Mouse (Mus musculus) kidney, embryonic 14.5 days (tissue): Measurements from ENCODE around the gene Hivep3. TPM values are rescaled to one million over a fixed set of nuclear protein-coding genes. Genes with fewer than 3 reads are reported as not detected.

ENCODE experiments used
- ATAC-seq: fragments of 200-750 bp; cut with Nextera tagmentation; 2 replicates; pipeline ENCODE4 v1.8.0; 2017; ENCODE audit warnings: moderate number of reproducible peaks, mild to moderate bottlenecking, moderate TSS enrichment, moderate library complexity; ENCODE audit not compliant: low FRiP score, low TSS enrichment
- H3K27ac ChIP-seq: fragments of 300-500 bp; sonication (generic); 2 replicates; pipeline ENCODE4 v1.5.1; 2014; ENCODE audit warnings: low read depth, mild to moderate bottlenecking, low read length, moderate library complexity, mixed read lengths
- H3K27me3 ChIP-seq: fragments of 300-500 bp; sonication (generic); 2 replicates; pipeline ENCODE4 v1.6.1; 2014; ENCODE audit warnings: mild to moderate bottlenecking, low read length; ENCODE audit not compliant: control insufficient read depth, insufficient read depth
- H3K36me3 ChIP-seq: fragments of 300-500 bp; sonication (generic); 2 replicates; pipeline ENCODE4 v1.6.1; 2014; ENCODE audit warnings: low read length, mixed read lengths; ENCODE audit not compliant: control insufficient read depth, insufficient read depth
- H3K4me1 ChIP-seq: fragments of 300-500 bp; sonication (generic); 2 replicates; pipeline ENCODE4 v1.6.1; 2014; ENCODE audit warnings: low read length, mixed read lengths; ENCODE audit not compliant: control insufficient read depth, insufficient read depth
- H3K4me2 ChIP-seq: fragments of 300-500 bp; sonication (generic); replicated peaks from 2 replicates; pipeline ENCODE4 v1.6.1; 2014; ENCODE audit warnings: low read depth, mild to moderate bottlenecking, low read length
- H3K4me3 ChIP-seq: fragments of 300-500 bp; sonication (generic); 2 replicates; pipeline ENCODE4 v1.5.1; 2014; ENCODE audit warnings: mild to moderate bottlenecking, low read length
- H3K9ac ChIP-seq: fragments of 300-500 bp; sonication (generic); 2 replicates; pipeline ENCODE4 v1.6.1; 2014; ENCODE audit warnings: low read depth, mild to moderate bottlenecking, low read length, moderate library complexity
- H3K9me3 ChIP-seq: fragments of 300-500 bp; sonication (generic); 2 replicates; pipeline ENCODE4 v1.6.1; 2016; ENCODE audit warnings: low read length; ENCODE audit not compliant: control insufficient read depth
- WGBS: fragments of 180-500 bp; shearing (Covaris S2); extraction: QIAGEN DNeasy Blood & Tissue Kit; methylation state at CpG from one replicate; pipeline ENCODE4 v1.1.7; 2014; 5-methylcytosine and 5-hydroxymethylcytosine counted together
- polyA plus RNA-seq: library from polyadenylated mRNA; unstranded; fragments of >200 nt; fragmentation: Nextera tagmentation; extraction: Ambion mirVana; gene quantifications from 2 replicates; pipeline ENCODE4 v1.2.1, GENCODE M21; 2014

Hivep3 gene
- polyA plus RNA-seq, 1 experiment from 2014 or later = 6.3 TPM

DNA sequence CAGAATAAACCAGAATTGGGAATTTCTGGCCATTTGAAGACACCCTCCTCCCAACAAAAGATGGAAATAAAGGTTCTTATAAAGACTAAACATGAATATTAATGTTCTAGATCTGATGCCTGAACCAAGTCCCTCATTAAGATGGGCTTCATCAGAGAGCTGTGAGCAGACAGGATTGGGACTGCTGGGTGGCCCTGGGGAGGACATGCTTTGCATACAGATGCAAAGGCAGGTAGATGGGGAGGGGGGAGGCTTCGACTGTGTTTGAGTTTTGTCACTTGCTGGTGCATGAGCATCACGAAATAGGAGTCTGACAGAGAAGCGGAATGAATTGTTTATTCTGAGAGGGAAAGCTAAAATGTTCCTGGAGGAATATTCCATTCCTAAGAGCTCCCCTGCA, 12.1 kb upstream of the Hivep3 start:
- no peak for ATAC-seq
- Histone ChIP-seq H3K4me2 (no peak overlapping the region), H3K36me3 (no peaks in the 10 kb centered on the region), H3K27ac (no peak overlapping the region), H3K27me3 (no peaks in the 10 kb centered on the region), H3K4me3 (no peak overlapping the region), H3K4me1 (no peaks in the 10 kb centered on the region), H3K9ac (no peak overlapping the region), H3K9me3 (no peaks in the 10 kb centered on the region)
- 76% methylated on average over 3 of the region's 3 CpGs for WGBS

DNA sequence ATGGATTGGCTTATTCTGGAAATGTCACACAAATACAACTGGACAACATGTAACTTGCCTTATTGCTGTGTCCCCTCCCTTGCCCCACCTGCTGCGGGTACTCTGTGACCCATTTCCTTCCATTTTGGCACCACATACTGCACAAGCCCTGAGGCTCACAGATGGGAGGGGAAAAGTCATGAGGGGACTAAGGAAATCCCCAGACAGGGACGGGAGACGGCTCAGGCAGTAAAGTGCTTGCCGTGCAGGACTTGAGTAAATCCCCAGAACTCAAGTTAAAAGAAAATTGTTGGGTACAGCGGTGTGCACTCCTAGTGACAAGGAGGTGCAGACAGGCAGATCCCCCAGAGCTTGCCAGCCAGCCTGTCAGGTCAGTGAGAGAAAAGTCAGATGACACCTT, 7.5 kb upstream of the Hivep3 start:
- WGBS = 54% methylated on average over 5 of the region's 5 CpGs
- H3K27me3 ChIP-seq = no peaks in the 10 kb centered on the region
- H3K27ac ChIP-seq = no peak overlapping the region
- no peak overlapping the region for H3K4me2 ChIP-seq
- H3K4me1 ChIP-seq = no peaks in the 10 kb centered on the region
- H3K4me3 ChIP-seq = no peak overlapping the region
- no peaks in the 10 kb centered on the region for H3K9me3 ChIP-seq
- no peak for ATAC-seq
- no peaks in the 10 kb centered on the region for H3K36me3 ChIP-seq
- H3K9ac ChIP-seq = no peak overlapping the region

DNA sequence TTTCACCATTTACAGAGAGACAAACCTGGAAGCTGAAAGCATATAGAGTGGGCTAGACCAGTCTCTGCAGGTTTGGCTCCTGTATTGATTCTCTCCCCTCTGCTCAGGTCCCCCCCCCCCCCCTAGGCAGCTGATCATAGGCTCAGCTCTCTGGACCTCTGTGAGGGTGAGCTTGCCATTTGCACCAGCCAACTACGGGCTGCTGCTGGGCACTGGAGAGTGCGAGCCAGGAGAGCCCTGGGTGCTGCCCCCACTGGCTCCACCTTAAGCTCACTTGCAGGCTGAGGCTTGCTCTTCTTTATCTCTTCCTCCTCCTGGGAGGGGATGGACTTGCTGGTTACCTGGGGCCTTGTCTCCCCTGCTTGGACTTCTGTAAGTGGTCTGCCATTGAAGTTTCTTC, 5.7 kb upstream of the Hivep3 start:
- 88% methylated on average over 2 of the region's 2 CpGs for WGBS
- Histone ChIP-seq H3K4me3 (no peak overlapping the region), H3K4me2 (no peak overlapping the region), H3K36me3 (no peaks in the 10 kb centered on the region), H3K4me1 (no peaks in the 10 kb centered on the region), H3K9me3 (no peaks in the 10 kb centered on the region), H3K27ac (no peak overlapping the region), H3K9ac (no peak overlapping the region), H3K27me3 (no peaks in the 10 kb centered on the region)
- ATAC-seq = no peak

DNA sequence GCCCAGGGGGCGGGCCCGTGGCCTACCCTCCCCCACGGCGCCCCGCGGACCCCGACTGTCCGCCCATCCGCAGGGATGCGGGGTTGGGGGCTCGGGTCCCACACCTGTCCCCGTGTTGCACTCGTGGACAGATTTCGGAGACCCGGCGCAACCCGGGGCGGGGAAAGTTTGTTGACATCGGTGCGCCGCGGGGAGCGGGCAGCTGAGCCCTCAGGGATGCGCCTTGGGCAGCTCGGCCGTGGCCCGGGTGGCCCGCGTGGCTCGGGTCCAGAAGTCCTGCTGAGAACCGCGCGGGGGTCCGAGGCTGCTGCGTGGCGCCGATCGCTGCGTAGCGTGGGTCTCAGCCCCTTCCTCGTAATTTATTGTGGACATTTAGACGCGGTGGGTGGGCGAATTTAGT, 358 bp downstream of the Hivep3 start:
- Histone ChIP-seq H3K27me3 (no peaks in the 10 kb centered on the region; the same call in 1 of the 2 replicates), H3K36me3 (no peaks in the 10 kb centered on the region), H3K4me1 (peaks cover 6% of the 10 kb centered on the region; the same call in 1 of the 2 replicates), H3K4me2 (peak overlapping the region; percentile 96), H3K9ac (peak overlapping the region; percentile 61; the same call in 1 of the 2 replicates), H3K27ac (no peak overlapping the region), H3K9me3 (no peaks in the 10 kb centered on the region), H3K4me3 (peak overlapping the region; percentile 75)
- peak; percentile 45 for ATAC-seq
- under 1% methylated on average over 39 of the region's 44 CpGs for WGBS

DNA sequence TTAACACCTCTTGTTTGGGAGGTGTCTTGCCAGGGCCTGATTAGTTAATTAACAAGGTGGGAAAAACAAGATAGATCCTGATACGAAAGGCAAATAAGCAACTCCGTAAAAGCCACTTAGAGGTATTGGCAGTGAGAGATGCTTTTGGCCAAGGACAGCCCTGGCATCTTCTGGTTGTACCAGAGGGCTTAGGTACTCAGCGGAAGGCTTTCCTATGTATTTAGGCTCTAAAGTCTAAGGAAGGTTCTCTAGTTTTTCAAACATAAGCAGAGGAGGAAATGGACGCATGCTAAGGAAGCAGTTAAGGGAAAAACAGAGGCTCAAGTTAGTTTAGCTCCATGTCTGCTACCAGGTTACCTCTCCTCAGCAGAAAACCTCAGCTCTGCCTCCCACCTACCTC, 768 bp downstream of the Hivep3 start:
- Histone ChIP-seq H3K4me3 (peak overlapping the region; percentile 75), H3K4me2 (peak overlapping the region; percentile 96), H3K9me3 (no peaks in the 10 kb centered on the region), H3K9ac (no peak overlapping the region; the same call in 1 of the 2 replicates), H3K4me1 (peaks cover 6% of the 10 kb centered on the region; the same call in 1 of the 2 replicates), H3K27ac (no peak overlapping the region), H3K27me3 (no peaks in the 10 kb centered on the region; the same call in 1 of the 2 replicates), H3K36me3 (no peaks in the 10 kb centered on the region)
- WGBS = 25% methylated on average over 4 of the region's 4 CpGs
- no peak for ATAC-seq

DNA sequence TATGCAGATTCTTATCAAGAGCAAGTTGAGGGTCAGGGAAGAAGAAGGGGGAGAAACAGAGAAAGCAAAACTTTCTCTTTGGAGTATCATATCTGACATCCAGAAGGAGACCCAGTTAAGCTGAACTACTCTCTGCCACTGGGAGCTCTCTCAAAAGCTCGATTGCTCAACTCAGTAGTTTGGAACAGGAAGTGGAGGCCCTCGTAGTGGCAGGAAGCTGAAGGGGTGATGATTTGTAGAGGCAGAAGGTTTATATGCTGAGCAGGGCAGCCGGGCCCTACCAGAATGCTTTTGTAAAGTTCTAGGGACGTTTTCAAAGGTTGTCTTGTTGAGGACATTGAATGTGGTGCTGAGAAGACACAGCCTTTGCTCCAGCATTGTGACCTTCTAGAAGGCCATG, 5.1 kb downstream of the Hivep3 start:
- H3K36me3 ChIP-seq = no peaks in the 10 kb centered on the region
- H3K9ac ChIP-seq = no peak overlapping the region
- H3K4me3 ChIP-seq = no peak overlapping the region
- H3K4me1 ChIP-seq = peaks cover 6% of the 10 kb centered on the region; the same call in 1 of the 2 replicates
- WGBS = 13% methylated on average over 4 of the region's 4 CpGs
- no peak overlapping the region for H3K27ac ChIP-seq
- no peak overlapping the region for H3K4me2 ChIP-seq
- H3K9me3 ChIP-seq = no peaks in the 10 kb centered on the region
- H3K27me3 ChIP-seq = no peaks in the 10 kb centered on the region; the same call in 1 of the 2 replicates
- no peak for ATAC-seq

DNA sequence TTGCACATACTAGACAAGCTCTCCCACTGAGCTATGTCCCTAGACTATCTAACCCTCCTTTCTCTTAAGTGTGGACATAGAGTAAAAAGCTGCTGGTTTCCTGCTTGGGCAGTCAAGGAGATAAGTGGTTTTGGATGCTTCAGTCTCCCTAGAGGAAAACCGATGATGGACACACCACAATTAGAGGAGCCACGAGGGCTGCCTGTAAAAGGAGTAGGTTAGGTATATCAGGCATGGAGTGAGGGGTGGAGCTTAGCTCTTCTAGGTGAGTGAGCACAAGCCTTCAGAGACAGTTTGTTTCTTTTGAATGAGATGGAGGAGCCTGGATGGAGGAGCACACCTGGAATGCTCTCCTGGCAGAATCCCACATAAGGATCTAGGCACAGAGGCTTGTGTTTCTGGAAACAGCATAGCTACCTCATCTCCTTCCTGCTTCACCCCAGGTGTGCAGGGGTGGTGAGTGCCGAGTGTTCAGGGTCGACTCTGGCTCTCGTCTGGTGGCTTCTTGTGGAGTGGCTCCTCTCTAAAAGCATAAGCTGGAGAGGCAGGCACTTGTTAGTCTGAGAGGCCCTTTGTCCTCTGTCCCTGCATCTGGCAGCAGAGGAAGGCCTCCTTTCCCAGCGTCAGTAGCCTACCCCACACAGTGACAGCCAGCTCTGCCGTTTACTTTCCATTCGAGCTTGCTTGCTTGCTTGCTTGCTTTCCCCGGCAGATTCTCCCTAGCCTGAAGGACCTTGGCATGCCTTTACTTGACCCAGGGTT, 5.9 kb downstream of the Hivep3 start:
- H3K4me3 ChIP-seq = no peak overlapping the region
- no peaks in the 10 kb centered on the region for H3K9me3 ChIP-seq
- no peak overlapping the region for H3K4me2 ChIP-seq
- no peaks in the 10 kb centered on the region; the same call in 1 of the 2 replicates for H3K27me3 ChIP-seq
- H3K27ac ChIP-seq = no peak overlapping the region
- no peaks in the 10 kb centered on the region for H3K36me3 ChIP-seq
- peak; percentile 39 for ATAC-seq
- 42% methylated on average over 9 of the region's 9 CpGs for WGBS
- H3K4me1 ChIP-seq = peaks cover 6% of the 10 kb centered on the region; the same call in 1 of the 2 replicates
- H3K9ac ChIP-seq = no peak overlapping the region

DNA sequence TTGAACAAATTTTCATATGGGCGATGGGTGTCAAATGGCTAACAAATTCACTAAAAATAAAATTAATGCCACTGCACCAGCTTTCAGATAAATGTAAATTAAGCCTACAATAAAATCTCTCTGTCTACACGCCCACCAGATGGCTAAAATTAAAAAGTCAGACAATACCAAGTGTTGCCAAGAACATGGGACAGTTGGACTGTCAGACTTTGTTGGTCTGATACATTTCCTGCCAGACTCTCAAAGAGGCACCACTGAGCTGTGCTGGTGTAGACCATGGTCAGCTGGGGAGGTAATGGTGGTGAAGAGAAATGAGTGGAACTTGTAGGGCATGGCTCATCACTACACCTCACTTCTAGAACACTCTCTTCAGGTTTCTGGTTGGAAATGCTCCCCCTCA, 14.8 kb downstream of the Hivep3 start:
- no peak overlapping the region for H3K4me2 ChIP-seq
- H3K9ac ChIP-seq = no peak overlapping the region
- no peaks in the 10 kb centered on the region for H3K27me3 ChIP-seq
- H3K36me3 ChIP-seq = no peaks in the 10 kb centered on the region
- H3K9me3 ChIP-seq = no peaks in the 10 kb centered on the region
- no peak overlapping the region for H3K27ac ChIP-seq
- no peak overlapping the region for H3K4me3 ChIP-seq
- no peaks in the 10 kb centered on the region for H3K4me1 ChIP-seq
- ATAC-seq = no peak
- 90% methylated on average over 2 of the region's 2 CpGs for WGBS

DNA sequence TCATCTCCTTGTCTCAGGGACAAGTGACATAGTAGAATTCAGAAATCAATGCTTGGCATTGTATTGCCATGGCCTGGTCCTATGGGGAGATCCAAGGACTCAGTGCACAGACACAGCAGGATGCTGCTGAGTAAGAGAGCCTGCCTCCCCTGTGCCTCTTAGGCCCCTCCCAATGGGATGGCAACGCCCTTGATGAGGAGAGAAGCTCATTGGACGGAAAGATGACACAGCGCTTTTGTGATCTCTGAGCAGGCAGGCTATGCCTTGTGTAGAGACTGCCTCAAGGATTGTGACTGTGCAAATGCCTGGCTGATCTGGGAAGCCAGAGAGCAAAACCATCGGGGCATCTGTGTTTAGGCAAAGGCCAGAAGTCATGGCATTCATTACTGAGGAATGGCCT, 16.6 kb downstream of the Hivep3 start:
- no peak overlapping the region for H3K9ac ChIP-seq
- no peaks in the 10 kb centered on the region for H3K27me3 ChIP-seq
- no peak overlapping the region for H3K4me3 ChIP-seq
- H3K4me1 ChIP-seq = no peaks in the 10 kb centered on the region
- no peaks in the 10 kb centered on the region for H3K9me3 ChIP-seq
- no peaks in the 10 kb centered on the region for H3K36me3 ChIP-seq
- no peak overlapping the region for H3K4me2 ChIP-seq
- no peak overlapping the region for H3K27ac ChIP-seq
- no peak for ATAC-seq
- WGBS = 34% methylated on average over 4 of the region's 4 CpGs
